Mouse (Mus musculus): ENCODE results near the gene Dnajc7. TPM values are rescaled to one million over a fixed set of nuclear protein-coding genes. Genes with fewer than 3 reads are reported as not detected.
A peak's percentile ranks its signal among the peaks of the same experiment; 100 is the strongest.
"Not testable (repeated sequence)": the region's sequence is repeated elsewhere in the genome, so short reads cannot be mapped to it uniquely, and the experiment has no call there.

Dnajc7 gene
- polyA plus RNA-seq (2015; fragmentation: Nextera tagmentation; extraction: Ambion mirVana) = 218 and 227 TPM in 2 replicates

GRCm38 (mm10) chr11:100619982-100620381 is at the start of gene Dnajc7:
Gene Dnajc7, minus strand, starts transcription at chr11:100620168.
- peak within 1 kb of the TSS; percentile 90 for H3K4me3 ChIP-seq
- peaks cover 28% of the 10 kb centered on the region for H3K4me1 ChIP-seq
- peak within 1 kb of the TSS; percentile 81 for H3K9ac ChIP-seq
- WGBS = 3% methylated on average over 11 of the region's 11 CpGs
- H3K36me3 ChIP-seq = peaks cover 9% of the 10 kb centered on the region
- H3K27me3 ChIP-seq = no peaks in the 10 kb centered on the region
- H3K9me3 ChIP-seq = no peaks in the 10 kb centered on the region
- peak within 1 kb of the TSS; percentile 55 for H3K4me2 ChIP-seq
- peak within 1 kb of the TSS; percentile 95 for H3K27ac ChIP-seq
- no peak for ATAC-seq (ENCODE audit: insufficient number of reproducible peaks, low FRiP score, low TSS enrichment, low read depth)

GRCm38 (mm10) chr11:100659806-100660205 is 39.8 kb upstream of the Dnajc7 start:
- Histone ChIP-seq H3K4me3 (no peak overlapping the region), H3K27ac (no peak overlapping the region), H3K27me3 (no peaks in the 10 kb centered on the region), H3K9ac (no peak overlapping the region), H3K9me3 (no peaks in the 10 kb centered on the region), H3K4me1 (peaks cover 14% of the 10 kb centered on the region), H3K4me2 (no peak overlapping the region), H3K36me3 (no peaks in the 10 kb centered on the region)
- whole genome bisulfite sequencing = 67% methylated on average over 10 of the region's 10 CpGs
- ATAC-seq (ENCODE audit: insufficient number of reproducible peaks, low FRiP score, low TSS enrichment, low read depth) = no peak

GRCm38 (mm10) chr11:100656458-100656857 is 36.5 kb upstream of the Dnajc7 start:
- Histone ChIP-seq H3K36me3 (no peaks in the 10 kb centered on the region), H3K4me2 (no peak overlapping the region), H3K27ac (no peak overlapping the region), H3K9me3 (no peaks in the 10 kb centered on the region), H3K9ac (no peak overlapping the region), H3K4me1 (peaks cover 14% of the 10 kb centered on the region), H3K4me3 (no peak overlapping the region), H3K27me3 (peaks cover 6% of the 10 kb centered on the region)
- WGBS = 9% methylated on average over 6 of the region's 6 CpGs
- ATAC-seq (ENCODE audit: insufficient number of reproducible peaks, low FRiP score, low TSS enrichment, low read depth) = no peak

- not testable (repeated sequence) for H3K4me3 ChIP-seq
Measured at GRCm38 (mm10) chr11:100655589-100655988, 35.6 kb upstream of the Dnajc7 start.

GRCm38 (mm10) chr11:100651748-100652147 is 31.8 kb upstream of the Dnajc7 start:
- Histone ChIP-seq H3K4me1 (peaks cover 5% of the 10 kb centered on the region), H3K27ac (no peak overlapping the region), H3K9me3 (no peaks in the 10 kb centered on the region), H3K4me3 (no peak overlapping the region), H3K36me3 (no peaks in the 10 kb centered on the region), H3K27me3 (peaks cover 39% of the 10 kb centered on the region), H3K9ac (no peak overlapping the region), H3K4me2 (no peak overlapping the region)
- WGBS = 20% methylated on average over 3 of the region's 3 CpGs
- no peak for ATAC-seq (ENCODE audit: insufficient number of reproducible peaks, low FRiP score, low TSS enrichment, low read depth)

More at GRCm38 (mm10) chr11:100655589-100655988, 35.6 kb upstream of the Dnajc7 start:
- H3K27ac ChIP-seq; H3K36me3 ChIP-seq; ATAC-seq (ENCODE audit: insufficient number of reproducible peaks, low FRiP score, low TSS enrichment, low read depth); H3K4me2 ChIP-seq; H3K9ac ChIP-seq; H3K9me3 ChIP-seq: not testable (repeated sequence)
- 61% methylated on average over 3 of the region's 3 CpGs for WGBS
- Histone ChIP-seq H3K4me1 (peaks cover 14% of the 10 kb centered on the region), H3K27me3 (peaks cover 14% of the 10 kb centered on the region)

GRCm38 (mm10) chr11:100651205-100651604 is 31.2 kb upstream of the Dnajc7 start:
- Histone ChIP-seq H3K36me3 (no peaks in the 10 kb centered on the region), H3K9ac (no peak overlapping the region), H3K4me3 (no peak overlapping the region), H3K27ac (no peak overlapping the region), H3K4me2 (no peak overlapping the region), H3K9me3 (no peaks in the 10 kb centered on the region), H3K4me1 (no peaks in the 10 kb centered on the region), H3K27me3 (peaks cover 39% of the 10 kb centered on the region)
- 9% methylated on average over 7 of the region's 8 CpGs for WGBS
- no peak for ATAC-seq (ENCODE audit: insufficient number of reproducible peaks, low FRiP score, low TSS enrichment, low read depth)

GRCm38 (mm10) chr11:100648405-100648804 is 28.4 kb upstream of the Dnajc7 start:
- no peak for ATAC-seq (ENCODE audit: insufficient number of reproducible peaks, low FRiP score, low TSS enrichment, low read depth)
- Histone ChIP-seq H3K4me1 (peaks cover 11% of the 10 kb centered on the region), H3K27me3 (peaks cover 39% of the 10 kb centered on the region), H3K4me2 (no peak overlapping the region), H3K9me3 (no peaks in the 10 kb centered on the region), H3K4me3 (no peak overlapping the region), H3K36me3 (no peaks in the 10 kb centered on the region), H3K9ac (no peak overlapping the region), H3K27ac (no peak overlapping the region)
- 84% methylated on average over 8 of the region's 8 CpGs for WGBS

GRCm38 (mm10) chr11:100646265-100646664 is 26.3 kb upstream of the Dnajc7 start:
- H3K4me3 ChIP-seq = no peak overlapping the region
- no peak for ATAC-seq (ENCODE audit: insufficient number of reproducible peaks, low FRiP score, low TSS enrichment, low read depth)
- WGBS = 15% methylated on average over 1 of the region's 1 CpGs
- peaks cover 32% of the 10 kb centered on the region for H3K27me3 ChIP-seq
- H3K36me3 ChIP-seq = no peaks in the 10 kb centered on the region
- H3K9ac ChIP-seq = no peak overlapping the region
- H3K4me1 ChIP-seq = peaks cover 11% of the 10 kb centered on the region
- no peak overlapping the region for H3K4me2 ChIP-seq
- no peaks in the 10 kb centered on the region for H3K9me3 ChIP-seq
- no peak overlapping the region for H3K27ac ChIP-seq

GRCm38 (mm10) chr11:100643612-100644575 is 23.9 kb upstream of the Dnajc7 start:
- no peak overlapping the region for H3K4me2 ChIP-seq
- 54% methylated on average over 15 of the region's 15 CpGs for WGBS
- H3K4me1 ChIP-seq = peaks cover 22% of the 10 kb centered on the region
- no peak for ATAC-seq (ENCODE audit: insufficient number of reproducible peaks, low FRiP score, low TSS enrichment, low read depth)
- H3K27me3 ChIP-seq = peaks cover 35% of the 10 kb centered on the region
- H3K9me3 ChIP-seq = no peaks in the 10 kb centered on the region
- no peak overlapping the region for H3K9ac ChIP-seq
- H3K4me3 ChIP-seq = no peak overlapping the region
- no peaks in the 10 kb centered on the region for H3K36me3 ChIP-seq
- no peak overlapping the region for H3K27ac ChIP-seq

GRCm38 (mm10) chr11:100640159-100640906 is 20.4 kb upstream of the Dnajc7 start:
- H3K4me3 ChIP-seq = peak overlapping the region; percentile 36
- H3K4me2 ChIP-seq = peak overlapping the region; percentile 68
- 8% methylated on average over 52 of the region's 52 CpGs for WGBS
- H3K4me1 ChIP-seq = peaks cover 22% of the 10 kb centered on the region
- H3K27me3 ChIP-seq = peaks cover 34% of the 10 kb centered on the region
- ATAC-seq (ENCODE audit: insufficient number of reproducible peaks, low FRiP score, low TSS enrichment, low read depth) = no peak
- H3K9me3 ChIP-seq = no peaks in the 10 kb centered on the region
- no peak overlapping the region for H3K27ac ChIP-seq
- H3K9ac ChIP-seq = 0 out of 2 replicates have a peak overlapping the region, but pooled peaks have one; percentile 8
- H3K36me3 ChIP-seq = no peaks in the 10 kb centered on the region

- Histone ChIP-seq H3K27me3 (peaks cover 15% of the 10 kb centered on the region), H3K4me3 (no peak overlapping the region), H3K36me3 (no peaks in the 10 kb centered on the region), H3K4me1 (0 out of 2 replicates have a peak, but pooled peaks cover under 1% of the 10 kb centered on the region), H3K4me2 (no peak overlapping the region), H3K27ac (no peak overlapping the region), H3K9ac (no peak overlapping the region), H3K9me3 (no peaks in the 10 kb centered on the region)
- ATAC-seq (ENCODE audit: insufficient number of reproducible peaks, low FRiP score, low TSS enrichment, low read depth) = no peak
- WGBS = 64% methylated on average over 7 of the region's 7 CpGs
Measured at GRCm38 (mm10) chr11:100634530-100634929, 14.6 kb upstream of the Dnajc7 start.

Measured in limb, embryonic 15.5 days (tissue).